Mouse (Mus musculus) frontal cortex, postnatal 25 days (tissue): ENCODE data around the gene Gm9918.

Experiments
- DNase-seq, 2 experiments: peaks; one replicate each; pipeline ENCODE4 v3.0.0; 2022; ENCODE audit warnings: low spot score in 2 of 2

Gene Gm9918

DNA sequence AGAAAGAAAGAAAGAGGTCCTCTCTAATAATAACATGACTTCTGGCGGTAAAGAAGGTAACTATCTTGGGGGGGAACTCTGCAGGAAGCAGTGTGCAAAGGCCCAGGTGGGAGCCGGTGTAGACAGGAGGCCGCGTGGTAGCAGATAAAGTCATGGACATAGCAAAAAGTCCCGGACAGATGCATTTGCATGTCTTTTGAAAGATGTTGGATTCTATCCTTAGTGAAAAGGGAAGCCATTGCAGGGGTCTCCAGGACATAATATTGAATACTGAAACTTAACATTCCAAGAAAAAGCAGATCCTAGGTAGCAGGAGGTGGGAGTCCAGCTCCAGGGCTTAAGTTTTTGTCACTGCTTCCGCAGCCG is 8.3 kb downstream of the Gm9918 start:
- no peak for DNase-seq

DNA sequence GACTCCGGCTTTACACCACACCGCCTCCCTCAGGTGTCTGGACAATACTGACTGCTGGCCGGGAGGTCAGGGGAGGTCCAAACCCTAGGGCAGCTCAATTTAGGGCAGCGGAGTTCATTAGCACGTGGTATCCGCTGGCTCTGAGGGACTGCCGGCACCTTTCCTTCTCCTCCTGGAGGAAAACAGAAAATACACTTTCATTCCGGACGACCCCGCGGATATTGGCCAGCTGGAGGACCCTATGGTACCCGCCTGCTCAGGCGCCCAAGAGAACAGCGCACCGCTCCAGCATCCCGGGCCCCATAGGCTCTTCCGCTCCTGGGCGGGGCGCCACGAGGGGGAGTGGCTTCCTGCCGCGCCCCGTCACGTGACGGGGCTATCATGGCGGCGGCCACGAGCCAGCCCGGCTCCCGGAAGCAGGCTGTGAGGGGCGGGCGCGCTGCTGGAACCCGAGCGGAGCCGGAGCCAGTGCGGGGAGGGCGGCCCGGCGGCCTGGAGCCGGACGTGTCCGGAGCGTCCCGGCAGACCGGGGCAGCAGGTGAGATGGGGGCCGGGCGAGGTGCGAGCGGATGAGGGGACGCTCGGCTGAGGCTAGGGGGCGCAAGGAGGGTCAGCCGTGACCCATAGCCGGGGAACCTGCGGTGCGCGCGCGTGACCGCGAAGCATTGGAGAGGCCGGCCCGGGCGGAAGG is 8.9 kb downstream of the Gm9918 start, which contains the start of gene Mfsd5:
Gene Mfsd5, plus strand, starts transcription at position 363 of the 691 bp plus-strand sequence.
- DNase-seq, result peak; percentile 67 to 69

DNA sequence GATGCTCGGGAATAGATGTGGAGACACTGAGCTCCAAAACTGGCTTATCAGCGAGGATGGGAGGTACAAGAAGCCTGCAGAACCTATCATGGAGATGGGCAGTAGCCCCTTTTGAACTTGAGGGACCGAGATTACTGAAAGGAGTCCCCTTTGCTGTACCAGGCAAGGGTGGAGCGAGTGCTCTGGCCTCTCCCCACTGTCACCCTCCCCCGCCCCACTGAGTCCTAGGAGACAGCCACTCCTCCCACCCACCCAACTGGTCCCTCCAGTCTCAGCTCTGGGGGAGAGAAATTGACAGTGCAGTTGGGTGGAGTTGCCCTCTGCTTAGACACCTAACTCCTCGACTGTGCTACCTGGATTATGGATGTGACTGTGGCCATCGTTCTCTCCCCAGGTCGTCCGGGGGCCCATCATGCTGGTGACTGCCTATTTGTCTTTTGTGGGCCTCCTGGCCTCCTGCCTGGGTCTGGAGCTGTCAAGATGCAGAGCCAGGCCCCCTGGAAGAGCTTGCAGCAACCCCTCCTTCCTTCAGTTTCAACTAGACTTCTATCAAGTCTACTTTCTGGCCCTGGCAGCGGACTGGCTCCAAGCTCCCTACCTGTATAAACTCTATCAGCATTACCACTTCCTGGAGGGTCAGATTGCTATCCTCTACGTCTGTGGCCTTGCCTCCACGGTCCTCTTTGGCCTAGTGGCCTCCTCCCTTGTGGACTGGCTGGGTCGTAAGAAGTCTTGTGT is 9.6 kb downstream of the Gm9918 start:
- no peak for DNase-seq

GRCm38 (mm10) chr15:102280623-102281022 is 10.3 kb downstream of the Gm9918 start:
- DNase-seq, result no peak

- no peak for DNase-seq
Measured at GRCm38 (mm10) chr15:102282463-102283292, 12.3 kb downstream of the Gm9918 start.

DNA sequence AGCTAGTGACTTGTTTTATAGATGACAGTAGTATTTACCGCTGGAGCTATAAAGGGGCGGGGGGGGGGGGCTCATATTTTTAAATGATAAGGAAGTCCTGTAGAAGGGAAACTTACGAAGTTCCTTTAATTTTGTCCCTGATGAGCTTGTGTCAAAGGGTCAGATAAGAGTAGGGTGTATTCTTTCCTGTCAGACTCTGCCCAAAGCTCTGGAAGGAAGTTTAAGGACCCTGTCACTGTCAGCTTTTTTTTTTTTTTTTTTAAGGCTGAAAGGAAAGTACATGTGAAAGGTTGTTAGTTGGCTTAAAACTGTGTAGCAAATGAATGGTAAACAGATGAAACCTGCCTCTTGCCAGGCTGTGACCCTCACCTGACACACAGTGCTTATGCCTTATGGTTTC is 13.3 kb downstream of the Gm9918 start:
- DNase-seq, result no peak

GRCm38 (mm10) chr15:102287395-102287794 is 17.0 kb downstream of the Gm9918 start:
- no peak for DNase-seq

DNA sequence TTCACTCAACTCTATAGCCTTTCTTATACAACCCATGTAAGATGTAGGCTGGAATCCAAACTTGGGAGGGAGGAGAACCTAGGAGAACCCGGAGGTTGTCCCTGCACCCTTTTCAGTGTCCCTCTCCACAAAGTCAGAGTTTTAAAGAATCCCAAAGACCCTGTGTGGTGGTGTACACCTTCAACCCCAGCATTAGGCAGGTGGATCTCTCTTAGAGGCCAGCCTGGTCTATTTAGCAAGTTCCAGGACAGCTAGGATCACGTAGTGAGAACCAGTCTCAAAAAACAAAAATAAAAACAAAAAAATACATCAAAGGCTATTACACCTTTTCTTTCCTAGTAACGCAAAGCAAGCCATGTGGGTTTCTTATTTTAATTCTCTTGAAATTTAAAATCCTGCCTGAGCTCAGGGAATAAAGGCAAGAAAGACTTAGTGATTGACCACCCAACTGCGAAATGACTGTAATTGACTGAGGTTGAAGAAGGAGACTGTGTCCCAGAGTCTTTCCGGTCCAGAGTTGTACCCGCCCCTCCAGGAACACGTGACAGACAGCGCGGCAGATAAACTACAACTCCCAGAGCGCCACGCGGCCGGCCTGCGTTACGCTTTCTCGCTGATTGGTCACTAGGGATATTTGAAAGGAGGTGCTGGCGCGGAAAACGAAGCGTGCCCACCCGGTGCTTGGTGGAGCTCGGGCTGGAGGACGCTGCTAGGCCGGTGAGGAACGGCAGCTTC is 25.4 kb downstream of the Gm9918 start, which contains the start of gene Espl1:
Gene Espl1, plus strand, starts transcription at position 634 of the 735 bp plus-strand sequence.
- DNase-seq, result peak; percentile 81 to 90

DNA sequence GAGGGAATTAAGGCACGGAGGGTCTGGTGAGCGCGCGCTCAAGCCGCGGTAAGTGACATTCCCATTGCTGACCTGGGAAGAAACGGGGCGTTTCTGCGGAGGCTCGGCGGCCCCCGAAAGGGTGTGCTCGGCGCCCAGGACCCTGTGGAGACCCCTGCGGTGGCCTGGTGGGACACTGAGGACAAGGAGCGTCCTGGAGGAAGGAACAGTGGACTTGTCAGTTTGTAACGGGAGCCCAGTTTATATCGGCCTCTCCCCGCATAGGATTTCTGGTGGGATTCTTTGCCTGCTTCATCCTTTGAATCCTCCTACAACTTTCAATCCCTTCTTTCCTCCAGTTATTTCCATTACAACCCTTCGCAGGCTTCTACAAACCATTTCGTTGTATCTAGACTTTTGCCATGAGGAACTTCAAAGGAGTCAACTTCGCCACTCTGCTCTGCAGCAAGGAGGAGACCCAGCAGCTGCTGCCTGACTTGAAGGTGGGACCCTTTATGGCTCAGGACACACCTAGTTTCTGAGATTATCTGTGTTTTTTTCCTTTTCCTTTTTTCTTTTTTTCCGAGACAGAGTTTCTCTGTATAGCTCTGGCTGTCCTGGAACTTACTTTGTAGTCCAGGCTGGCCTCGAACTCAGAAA is 26.1 kb downstream of the Gm9918 start:
- DNase-seq, result no peak

GRCm38 (mm10) chr15:102302542-102302941 is 32.2 kb downstream of the Gm9918 start:
- DNase-seq, result no peak

DNA sequence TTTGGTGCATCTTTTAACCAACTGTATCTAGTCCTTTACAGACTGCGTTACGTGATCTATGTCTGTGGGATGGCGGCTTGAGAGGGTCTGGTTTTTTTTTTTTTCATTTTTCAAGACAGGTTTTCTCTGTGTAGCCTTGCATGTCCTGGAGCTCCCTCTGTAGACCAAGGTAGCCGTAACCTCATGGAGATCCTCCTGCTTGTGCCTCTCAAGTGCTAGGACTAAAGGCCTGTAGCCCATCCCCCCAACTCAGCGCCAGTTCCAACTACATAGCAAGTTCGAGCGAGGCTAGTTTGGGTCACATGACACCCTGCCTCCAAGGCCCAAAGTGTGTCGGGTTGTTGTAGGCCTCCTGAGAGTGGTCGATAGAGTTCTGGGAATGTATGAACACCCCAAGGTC is 38.4 kb downstream of the Gm9918 start:
- DNase-seq, result no peak

- DNase-seq, result no peak
Measured at GRCm38 (mm10) chr15:102310074-102310845, 39.9 kb downstream of the Gm9918 start.

GRCm38 (mm10) chr15:102311489-102311888 is 41.1 kb downstream of the Gm9918 start:
- no peak for DNase-seq

- no peak for DNase-seq
Measured at GRCm38 (mm10) chr15:102315292-102315691, 44.9 kb downstream of the Gm9918 start.

- DNase-seq, result peak; percentile 42 to 51
Measured at GRCm38 (mm10) chr15:102316263-102316662, 45.9 kb downstream of the Gm9918 start.
